Mouse (Mus musculus) T-cell, adult 66 days (primary cell): ENCODE results near the gene Mybphl. TPM values are rescaled to one million over a fixed set of nuclear protein-coding genes. Genes with fewer than 3 reads are reported as not detected.

Experiments
- total RNA-seq, 2 experiments: library from RNA; stranded (reverse); gene quantifications; 3 replicates in 1 of 2; 4 replicates in 1 of 2; pipeline ENCODE4 v1.2.4; 2023

Mybphl gene
- not detected for total RNA-seq

GRCm38 (mm10) chr3:108364270-108364995 is at the start of gene Mybphl:
Mybphl (plus strand) TSS chr3:108364911.

GRCm38 (mm10) chr3:108383485-108384354 is 19.0 kb downstream of the Mybphl start, which contains the start of gene Psrc1:
Psrc1 (plus strand) TSS chr3:108383839.

GRCm38 (mm10) chr3:108414857-108415830 is 50.4 kb downstream of the Mybphl start, which contains the start of gene Celsr2:
Celsr2 (minus strand) TSS chr3:108415552.

Other genes with a start within 250 kb of the Mybphl start
- gene Gnai3, start 218.8 kb upstream of the Mybphl start, total RNA-seq, result 10 to 100 TPM; 86.8 to 86.9 TPM
- gene Gpr61, start 210.0 kb upstream of the Mybphl start, total RNA-seq, result not detected
- gene Amigo1, start 178.6 kb upstream of the Mybphl start, total RNA-seq, result 1 to 10 TPM; 3.1 to 3.5 TPM
- 10 to 100 TPM; 32.9 to 35.3 TPM for gene Cyb561d1, start 163.7 kb upstream of the Mybphl start, total RNA-seq
- gene Atxn7l2, start 154.0 kb upstream of the Mybphl start, total RNA-seq, result 10 to 100 TPM; 30.2 to 37.6 TPM
- not detected for gene Sypl2, start 138.3 kb upstream of the Mybphl start, total RNA-seq
- 10 to 100 TPM; 42.1 to 49.7 TPM for gene Psma5, start 108.0 kb upstream of the Mybphl start, total RNA-seq
- 1 to 10 TPM in 1 of 2 experiments, under 1 TPM in 1; 0.68 to 1.1 TPM for gene Sort1, start 80.8 kb upstream of the Mybphl start, total RNA-seq
- gene Psrc1, start 18.9 kb downstream of the Mybphl start, total RNA-seq, result under 1 TPM; 0.82 to 0.89 TPM
- 10 to 100 TPM in 1 of 2 experiments, 1 to 10 TPM in 1; 9.2 to 12.4 TPM for gene Celsr2, start 50.6 kb downstream of the Mybphl start, total RNA-seq
- gene Sars, start 80.3 kb downstream of the Mybphl start, total RNA-seq, result 100 to 1,000 TPM; 158 to 162 TPM
- not detected for gene 1700013F07Rik, start 169.2 kb downstream of the Mybphl start, total RNA-seq
- under 1 TPM; 0.15 to 0.18 TPM for gene 5330417C22Rik, start 171.6 kb downstream of the Mybphl start, total RNA-seq
- gene Tmem167b, start 197.6 kb downstream of the Mybphl start, total RNA-seq, result 10 to 100 TPM; 37.6 to 39.8 TPM
- 10 to 100 TPM; 18.4 to 20.1 TPM for gene Taf13, start 206.8 kb downstream of the Mybphl start, total RNA-seq
- 10 to 100 TPM; 17.8 to 20.6 TPM for gene Wdr47, start 226.4 kb downstream of the Mybphl start, total RNA-seq